Mouse (Mus musculus): ENCODE results near the gene Heatr9. TPM values are rescaled to one million over a fixed set of nuclear protein-coding genes. Genes with fewer than 3 reads are reported as not detected.

The Heatr9 gene
- polyA plus RNA-seq, 1 experiment = 0.04 TPM

DNA sequence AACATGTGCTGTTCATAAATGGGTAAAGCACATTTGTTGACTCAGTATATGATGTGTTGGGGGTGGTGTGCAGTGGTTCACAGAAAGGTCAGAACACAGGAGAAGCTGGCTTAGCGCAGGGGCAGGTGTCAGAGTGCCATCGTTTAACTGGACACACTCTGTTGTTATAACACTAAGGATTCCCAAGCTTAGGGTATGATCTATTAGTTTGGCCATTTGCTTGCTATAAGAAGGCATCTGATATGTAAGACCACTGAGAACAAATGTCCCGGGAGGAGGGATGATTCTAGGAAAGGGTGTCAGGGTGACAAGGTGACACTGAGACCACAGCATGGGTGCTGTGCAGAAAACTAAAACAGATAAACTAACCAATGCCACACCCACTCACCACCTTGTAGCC lies 14.9 kb upstream of the Heatr9 start:
- Histone ChIP-seq H3K27me3 (ENCODE audit: control insufficient read depth, insufficient read depth, insufficient read length) (no peaks in the 10 kb centered on the region), H3K79me2 (ENCODE audit: control insufficient read depth, insufficient read depth) (no peaks in the 10 kb centered on the region)

DNA sequence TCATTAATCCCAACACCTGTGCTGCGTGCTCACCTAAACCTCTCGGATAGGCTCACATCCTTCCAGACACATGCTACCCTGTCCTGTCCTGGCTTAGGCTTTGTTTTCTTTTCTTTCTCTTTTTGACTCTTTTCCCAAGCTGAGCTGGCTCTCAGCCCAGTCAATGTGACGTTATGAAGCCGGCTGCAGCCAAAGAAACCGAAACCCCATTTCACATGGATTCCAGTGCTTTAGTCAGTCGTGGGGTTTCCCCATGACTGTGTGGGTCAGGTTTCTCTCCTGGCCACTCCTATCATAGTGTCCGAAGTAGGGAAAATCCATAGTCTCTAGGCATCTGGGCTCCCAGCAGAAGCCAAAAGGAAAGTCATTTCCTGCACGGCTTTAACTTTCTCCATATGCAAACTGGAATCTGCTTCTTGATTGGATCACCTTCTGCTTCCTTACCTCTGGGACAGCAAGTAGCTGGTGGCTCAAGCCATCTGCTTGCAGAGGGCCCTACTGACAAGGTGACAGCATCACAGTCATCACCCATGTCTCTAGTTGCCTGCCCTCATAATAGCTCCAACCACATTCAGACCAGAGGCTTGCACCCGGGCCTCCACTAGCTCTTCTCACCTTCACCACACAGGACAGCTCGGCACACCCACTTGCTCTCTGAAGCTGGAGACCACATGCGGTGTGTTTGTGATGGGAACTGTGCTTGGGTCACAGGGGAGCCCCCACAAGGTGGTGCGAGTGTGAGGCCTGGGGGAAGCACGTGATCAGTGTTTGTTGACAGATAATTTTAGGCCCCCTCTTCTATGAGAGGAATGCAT lies 12.8 kb upstream of the Heatr9 start:
- no peaks in the 10 kb centered on the region for H3K27me3 ChIP-seq (ENCODE audit: control insufficient read depth, insufficient read depth, insufficient read length)
- no peak overlapping the region for H3ac ChIP-seq (ENCODE audit: control insufficient read depth, insufficient read length)
- H3K4me3 ChIP-seq = no peak overlapping the region
- no peaks in the 10 kb centered on the region for H3K36me3 ChIP-seq (ENCODE audit: control insufficient read depth, insufficient read depth)
- H3K79me2 ChIP-seq (ENCODE audit: control insufficient read depth, insufficient read depth) = no peaks in the 10 kb centered on the region
- peak overlapping the region; percentile 81 for H3K4me2 ChIP-seq (ENCODE audit: low read depth)
- peak in 1 of 3 experiments; percentile 6 for TF ChIP-seq MYOD1 (IDR thresholded peaks at IDR 0.05; ENCODE audit: control insufficient read depth in 1 of 3, insufficient read length in 2 of 3, low read depth in 2 of 3)
- no peak for TF ChIP-seq TCF12 (IDR thresholded peaks at IDR 0.05; ENCODE audit: insufficient read depth, poor library complexity, severe bottlenecking)
- TF ChIP-seq MYOG (IDR thresholded peaks at IDR 0.05; ENCODE audit: control insufficient read depth in 1 of 3, insufficient read depth in 1 of 3, insufficient read length in 2 of 3, low read depth in 2 of 3) = no peak
- TF ChIP-seq CEBPB (IDR thresholded peaks at IDR 0.05; ENCODE audit: insufficient read depth, poor library complexity, severe bottlenecking) = 0 out of 2 replicates have a peak, but pooled peaks have one; percentile 22

More for the DNA sequence above, 14.9 kb upstream of the Heatr9 start:
- no peaks in the 10 kb centered on the region for H3K36me3 ChIP-seq (ENCODE audit: control insufficient read depth, insufficient read depth)
- no peak overlapping the region for H3K4me2 ChIP-seq (ENCODE audit: low read depth)
- TF ChIP-seq MYOG (IDR thresholded peaks at IDR 0.05; ENCODE audit: control insufficient read depth in 1 of 3, insufficient read depth in 1 of 3, insufficient read length in 2 of 3, low read depth in 2 of 3) = no peak
- no peak for TF ChIP-seq MYOD1 (IDR thresholded peaks at IDR 0.05; ENCODE audit: control insufficient read depth in 1 of 3, insufficient read length in 2 of 3, low read depth in 2 of 3)
- no peak for TF ChIP-seq TCF3 (IDR thresholded peaks at IDR 0.05; ENCODE audit: insufficient read length, low read depth)
- no peak for TF ChIP-seq MAX (IDR thresholded peaks at IDR 0.05; ENCODE audit: low read depth)
- no peak for TF ChIP-seq POLR2AphosphoS2 (IDR thresholded peaks at IDR 0.05; ENCODE audit: insufficient read length, low read depth)
- TF ChIP-seq USF1 (IDR thresholded peaks at IDR 0.05; ENCODE audit: low read depth) = no peak
- TF ChIP-seq SRF (IDR thresholded peaks at IDR 0.05; ENCODE audit: control insufficient read depth, insufficient read length, low read depth) = no peak
- TF ChIP-seq TCF12 (IDR thresholded peaks at IDR 0.05; ENCODE audit: insufficient read depth, poor library complexity, severe bottlenecking) = no peak
- no peak for TF ChIP-seq REST (IDR thresholded peaks at IDR 0.05; ENCODE audit: insufficient read depth, insufficient read length)
- TF ChIP-seq POLR2A (IDR thresholded peaks at IDR 0.05; ENCODE audit: insufficient read length, low read depth) = no peak
- no peak for TF ChIP-seq E2F4 (IDR thresholded peaks at IDR 0.05; ENCODE audit: insufficient read depth)
- no peak for TF ChIP-seq CEBPB (IDR thresholded peaks at IDR 0.05; ENCODE audit: insufficient read depth, poor library complexity, severe bottlenecking)
- H3K4me3 ChIP-seq = no peak overlapping the region
- H3ac ChIP-seq (ENCODE audit: control insufficient read depth, insufficient read length) = no peak overlapping the region

DNA sequence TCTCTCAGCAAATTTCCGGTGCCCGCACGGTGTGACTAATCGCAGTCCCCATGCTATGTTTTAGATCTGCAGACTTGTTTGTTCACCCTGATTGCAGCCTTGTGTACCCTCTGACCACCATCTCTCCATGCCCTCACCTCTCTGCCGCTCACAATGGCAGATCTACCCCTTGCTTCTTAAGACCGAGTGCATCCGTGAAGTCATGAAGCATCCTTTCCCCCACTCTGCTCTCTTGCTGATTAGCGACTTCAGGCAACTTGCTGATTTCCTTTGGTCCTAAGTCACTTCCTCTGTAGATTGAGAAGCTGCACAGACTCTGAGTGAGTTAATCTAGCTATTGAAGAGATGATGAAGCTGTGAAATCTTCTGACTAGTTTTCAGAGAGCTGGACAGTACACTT lies 12.2 kb upstream of the Heatr9 start:
- peak overlapping the region; percentile 81 for H3K4me2 ChIP-seq (ENCODE audit: low read depth)
- H3K79me2 ChIP-seq (ENCODE audit: control insufficient read depth, insufficient read depth) = no peaks in the 10 kb centered on the region
- TF ChIP-seq USF1 (IDR thresholded peaks at IDR 0.05; ENCODE audit: low read depth) (no peak), SRF (IDR thresholded peaks at IDR 0.05; ENCODE audit: control insufficient read depth, insufficient read length, low read depth) (no peak), E2F4 (IDR thresholded peaks at IDR 0.05; ENCODE audit: insufficient read depth) (no peak), MAX (IDR thresholded peaks at IDR 0.05; ENCODE audit: low read depth) (no peak), MYOD1 (IDR thresholded peaks at IDR 0.05; ENCODE audit: control insufficient read depth in 1 of 3, insufficient read length in 2 of 3, low read depth in 2 of 3) (no peak), TCF12 (IDR thresholded peaks at IDR 0.05; ENCODE audit: insufficient read depth, poor library complexity, severe bottlenecking) (no peak), TCF3 (IDR thresholded peaks at IDR 0.05; ENCODE audit: insufficient read length, low read depth) (no peak), POLR2A (IDR thresholded peaks at IDR 0.05; ENCODE audit: insufficient read length, low read depth) (no peak), POLR2AphosphoS2 (IDR thresholded peaks at IDR 0.05; ENCODE audit: insufficient read length, low read depth) (no peak)
- no peaks in the 10 kb centered on the region for H3K27me3 ChIP-seq (ENCODE audit: control insufficient read depth, insufficient read depth, insufficient read length)
- no peak overlapping the region for H3K4me3 ChIP-seq
- no peak overlapping the region for H3ac ChIP-seq (ENCODE audit: control insufficient read depth, insufficient read length)
- no peaks in the 10 kb centered on the region for H3K36me3 ChIP-seq (ENCODE audit: control insufficient read depth, insufficient read depth)

DNA sequence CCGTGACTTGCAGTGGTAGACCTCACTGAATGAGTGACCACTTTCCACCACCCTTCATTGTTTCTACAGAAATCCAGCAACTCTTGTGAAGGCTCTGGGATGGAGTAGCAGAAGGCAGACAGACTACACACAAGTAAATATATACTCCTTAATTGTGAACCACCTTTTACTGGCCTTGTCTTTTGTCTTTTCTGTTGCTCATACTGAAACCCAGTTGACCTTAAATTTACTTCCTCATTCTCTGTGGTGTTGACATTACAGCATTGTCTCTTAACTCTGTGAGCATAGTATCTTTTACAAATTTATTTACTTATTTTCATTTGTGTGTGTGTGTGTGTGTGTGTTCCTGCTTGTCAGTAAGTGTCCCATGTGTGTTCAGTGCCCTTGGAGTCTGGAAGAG lies 11.2 kb upstream of the Heatr9 start:
- H3K79me2 ChIP-seq (ENCODE audit: control insufficient read depth, insufficient read depth) = no peaks in the 10 kb centered on the region
- H3K36me3 ChIP-seq (ENCODE audit: control insufficient read depth, insufficient read depth) = no peaks in the 10 kb centered on the region
- no peak overlapping the region for H3K4me2 ChIP-seq (ENCODE audit: low read depth)
- H3K27me3 ChIP-seq (ENCODE audit: control insufficient read depth, insufficient read depth, insufficient read length) = no peaks in the 10 kb centered on the region
- H3ac ChIP-seq (ENCODE audit: control insufficient read depth, insufficient read length) = no peak overlapping the region
- H3K4me3 ChIP-seq = no peak overlapping the region
- TF ChIP-seq MYOD1 (IDR thresholded peaks at IDR 0.05; ENCODE audit: control insufficient read depth in 1 of 3, insufficient read length in 2 of 3, low read depth in 2 of 3) (no peak), MYOG (IDR thresholded peaks at IDR 0.05; ENCODE audit: control insufficient read depth in 1 of 3, insufficient read depth in 1 of 3, insufficient read length in 2 of 3, low read depth in 2 of 3) (no peak), CEBPB (IDR thresholded peaks at IDR 0.05; ENCODE audit: insufficient read depth, poor library complexity, severe bottlenecking) (no peak), E2F4 (IDR thresholded peaks at IDR 0.05; ENCODE audit: insufficient read depth) (no peak), USF1 (IDR thresholded peaks at IDR 0.05; ENCODE audit: low read depth) (no peak), TCF12 (IDR thresholded peaks at IDR 0.05; ENCODE audit: insufficient read depth, poor library complexity, severe bottlenecking) (no peak), MAX (IDR thresholded peaks at IDR 0.05; ENCODE audit: low read depth) (no peak), POLR2AphosphoS2 (IDR thresholded peaks at IDR 0.05; ENCODE audit: insufficient read length, low read depth) (no peak), TCF3 (IDR thresholded peaks at IDR 0.05; ENCODE audit: insufficient read length, low read depth) (no peak), REST (IDR thresholded peaks at IDR 0.05; ENCODE audit: insufficient read depth, insufficient read length) (no peak), POLR2A (IDR thresholded peaks at IDR 0.05; ENCODE audit: insufficient read length, low read depth) (no peak), SRF (IDR thresholded peaks at IDR 0.05; ENCODE audit: control insufficient read depth, insufficient read length, low read depth) (no peak)
